Mouse (Mus musculus) adrenal gland, adult (tissue): Measurements from ENCODE around the gene Sipa1l2.

Source experiments
- DNase-seq, 2 experiments: peaks; one replicate each; pipeline ENCODE4 v3.0.0; 2022 to 2023; ENCODE audit warnings: low spot score in 1 of 2; ENCODE audit not compliant: inconsistent age in 2 of 2

The Sipa1l2 gene

GRCm38 (mm10) chr8:125584276-125584675 is 14.7 kb upstream of the Sipa1l2 start:
- DNase-seq = peak in 1 of 2 experiments; percentile 8

DNA sequence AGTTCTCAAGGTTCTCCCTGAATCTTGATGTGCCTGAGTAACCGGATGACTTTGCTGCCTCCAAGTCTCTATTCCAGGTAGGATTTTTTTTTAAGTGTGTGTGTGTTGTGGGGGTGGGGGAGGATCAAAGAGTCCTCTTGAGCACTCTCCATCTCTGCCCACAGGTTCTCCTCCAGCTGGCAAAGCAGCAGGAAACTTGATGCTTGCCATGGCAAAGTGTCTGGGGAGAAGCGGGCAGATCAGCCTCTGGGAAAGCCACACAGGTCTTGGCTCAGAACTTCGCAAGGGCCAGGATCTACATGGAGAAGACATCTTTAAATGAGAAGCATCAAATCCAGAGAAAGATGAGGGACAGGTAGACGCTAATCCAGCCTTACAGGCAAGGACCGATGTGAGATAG is 10.8 kb upstream of the Sipa1l2 start:
- no peak for DNase-seq

DNA sequence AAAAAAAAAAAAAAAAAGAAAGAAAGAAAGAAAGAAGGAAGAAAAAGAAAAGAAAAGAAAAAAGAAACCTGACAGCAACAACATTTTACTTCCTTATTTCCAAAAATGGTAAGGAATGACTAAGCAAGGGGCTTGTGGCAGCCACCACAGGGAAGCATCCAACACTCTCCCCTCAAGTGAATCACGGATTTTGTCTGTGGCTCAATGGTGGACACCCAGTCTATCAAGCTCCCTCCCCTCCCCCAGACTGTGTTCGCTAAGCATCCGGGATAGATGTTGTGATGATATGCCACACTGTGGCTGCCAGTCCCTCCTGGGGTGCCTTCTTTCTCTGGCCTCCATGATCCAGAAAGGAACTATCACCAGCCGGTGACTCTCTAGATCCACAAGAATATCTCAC is 6.5 kb upstream of the Sipa1l2 start:
- DNase-seq = no peak

GRCm38 (mm10) chr8:125574280-125574679 is 4.7 kb upstream of the Sipa1l2 start:
- DNase-seq = peak in 1 of 2 experiments; percentile 80

DNA sequence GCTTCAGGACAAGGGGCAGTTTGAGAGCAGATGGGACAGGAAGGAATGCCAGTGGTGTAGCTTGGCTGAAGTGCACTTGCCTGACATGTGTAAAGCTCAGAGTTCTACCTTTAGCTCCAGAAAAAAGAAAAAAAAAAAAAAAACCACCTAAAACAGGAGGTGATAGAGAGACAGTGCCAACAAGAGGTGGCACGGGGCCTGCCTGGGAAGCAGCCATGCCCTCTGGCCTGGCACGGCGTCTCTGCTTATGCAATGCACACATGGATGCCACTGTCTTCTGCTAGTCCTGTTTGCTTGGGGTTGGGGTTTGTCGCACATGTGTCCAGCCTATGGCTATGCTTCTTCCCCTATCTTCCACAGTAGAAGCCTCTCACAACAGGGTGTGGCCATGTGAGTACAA is 2.6 kb upstream of the Sipa1l2 start:
- DNase-seq = peak in 1 of 2 experiments; percentile 60

GRCm38 (mm10) chr8:125570835-125571465 is 1.3 kb upstream of the Sipa1l2 start:
- peak; percentile 18 to 67 for DNase-seq

DNA sequence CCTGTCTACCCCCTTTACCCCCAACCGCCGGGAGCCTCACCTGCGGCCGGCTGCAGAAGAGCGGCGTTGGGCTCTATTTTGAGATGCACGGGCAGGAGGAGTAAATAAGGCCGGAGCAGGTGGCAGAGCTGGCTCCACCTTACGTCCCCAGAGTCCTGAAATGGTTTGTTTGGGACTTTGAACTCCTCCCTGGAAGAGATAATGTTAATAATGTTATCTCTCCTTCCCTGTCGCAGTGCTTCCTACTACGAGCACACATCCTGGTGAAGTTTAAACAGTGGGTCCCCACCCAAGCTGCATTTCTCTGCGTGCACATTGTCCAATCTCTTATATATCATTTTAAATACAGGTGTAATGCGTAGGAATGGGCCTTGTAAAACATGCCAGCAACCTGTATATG is 781 bp upstream of the Sipa1l2 start:
- no peak for DNase-seq

- peak; percentile 68 to 89 for DNase-seq
Observed at GRCm38 (mm10) chr8:125568851-125569532, 616 bp downstream of the Sipa1l2 start.

- DNase-seq = peak; percentile 75 to 90
Observed at GRCm38 (mm10) chr8:125568421-125568850, 1.2 kb downstream of the Sipa1l2 start.

DNA sequence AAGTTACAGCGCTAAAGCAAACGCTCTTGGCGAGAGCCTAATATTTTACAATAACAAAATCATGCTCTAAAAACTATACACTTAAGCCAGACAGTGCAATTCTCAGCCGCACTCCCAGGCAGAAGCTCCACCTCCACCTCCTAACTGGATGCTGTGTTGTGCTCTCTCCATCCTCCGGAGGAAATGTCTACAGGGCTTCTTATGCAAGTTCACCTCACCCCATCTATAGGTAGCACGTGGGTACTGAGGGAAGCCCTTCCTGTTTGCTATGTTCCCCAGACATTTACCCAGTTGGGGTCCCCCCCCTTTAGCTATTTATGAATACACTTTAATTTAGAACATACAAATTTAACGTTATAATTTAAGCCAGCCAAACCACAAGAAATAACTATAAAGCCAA is 2.0 kb downstream of the Sipa1l2 start:
- peak; percentile 21 to 63 for DNase-seq

DNA sequence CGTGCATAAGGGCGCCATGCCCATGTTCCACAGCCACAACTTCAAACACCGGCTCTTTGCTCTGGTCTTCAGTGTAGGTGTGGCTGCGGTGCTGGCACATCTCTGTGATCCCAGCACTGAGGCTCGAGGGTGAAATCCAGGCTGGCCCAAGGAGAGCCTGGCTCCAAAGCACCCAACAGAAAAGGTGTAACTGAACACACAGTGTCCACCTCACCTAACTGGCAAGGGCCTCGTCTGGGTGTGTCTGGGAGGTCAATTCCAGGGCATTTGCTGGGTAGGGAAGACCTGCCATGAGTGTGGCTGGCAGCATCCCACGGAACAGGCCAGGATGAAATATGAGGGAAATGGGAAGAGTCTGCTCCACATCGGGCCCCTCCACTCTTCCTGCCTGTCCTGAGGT is 6.7 kb downstream of the Sipa1l2 start:
- no peak for DNase-seq

- DNase-seq = peak; percentile 67 to 82
Observed at GRCm38 (mm10) chr8:125560825-125561490, 8.7 kb downstream of the Sipa1l2 start.

DNA sequence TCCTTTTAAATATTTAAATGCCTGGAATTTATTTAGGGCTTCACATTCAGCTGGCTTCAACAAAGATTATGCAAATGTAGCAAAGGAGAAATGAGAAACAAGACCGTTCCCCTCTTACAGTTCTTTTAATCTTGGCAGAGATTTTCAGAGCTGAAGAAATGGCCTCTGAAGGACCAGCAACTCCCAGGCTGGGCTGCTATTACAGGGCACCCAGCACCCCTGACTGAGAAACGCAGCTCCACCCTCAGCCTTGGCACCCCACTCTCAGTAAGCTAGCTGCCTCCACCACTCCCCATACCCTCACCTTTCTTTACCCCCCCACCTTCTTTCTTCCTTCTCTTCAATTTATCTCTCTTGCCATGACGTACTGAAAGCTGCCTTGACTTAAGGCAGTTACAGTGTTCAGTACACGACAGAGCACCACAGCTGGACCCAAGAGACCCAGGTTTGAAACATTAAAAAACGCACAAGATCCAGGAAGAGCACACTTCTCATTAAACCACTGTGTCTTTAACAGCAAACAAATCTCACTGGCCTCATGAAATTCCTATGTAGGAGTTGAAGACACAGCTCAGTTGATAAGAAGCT is 10.4 kb downstream of the Sipa1l2 start:
- no peak for DNase-seq

- DNase-seq = peak; percentile 89 to 96
Observed at GRCm38 (mm10) chr8:125558109-125559065, 11.2 kb downstream of the Sipa1l2 start.

DNA sequence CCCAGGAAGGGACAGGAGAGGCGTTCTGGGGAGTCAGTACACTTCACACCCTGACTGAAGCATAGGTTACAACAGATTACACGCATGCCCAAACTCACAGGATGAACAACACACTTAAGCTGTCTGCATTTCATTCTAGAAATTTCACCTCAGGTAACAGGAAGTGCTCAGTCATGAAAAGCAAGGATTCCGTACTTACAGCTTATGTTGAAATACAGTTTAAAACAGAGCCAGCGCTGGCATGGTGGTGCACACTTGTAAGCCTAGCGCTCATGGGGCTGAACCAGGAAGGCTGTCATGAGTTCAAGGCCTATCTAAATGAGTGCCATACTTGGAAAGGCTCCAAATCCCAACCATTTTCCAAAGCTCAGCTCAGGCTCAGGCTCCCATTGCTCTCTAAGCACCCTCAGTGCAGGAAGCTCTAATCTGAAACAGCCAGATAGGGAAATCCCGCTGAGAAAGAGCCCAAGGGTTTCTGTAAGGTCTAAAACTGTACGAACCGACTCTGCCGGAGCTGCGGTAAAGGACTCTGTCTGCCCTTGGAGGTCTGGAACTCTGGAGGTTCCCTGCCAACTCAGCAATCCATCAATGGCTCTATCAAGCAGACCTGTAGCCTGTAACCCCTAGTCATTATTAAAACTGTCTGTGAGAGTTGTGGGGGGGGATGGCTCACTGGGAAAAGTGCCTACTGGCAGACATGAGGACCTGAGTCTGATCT is 12.1 kb downstream of the Sipa1l2 start:
- DNase-seq = peak; percentile 74 to 90

GRCm38 (mm10) chr8:125556706-125557105 is 12.9 kb downstream of the Sipa1l2 start:
- peak in 1 of 2 experiments; percentile 69 for DNase-seq

- no peak for DNase-seq
Observed at GRCm38 (mm10) chr8:125550567-125550966, 19.0 kb downstream of the Sipa1l2 start.

DNA sequence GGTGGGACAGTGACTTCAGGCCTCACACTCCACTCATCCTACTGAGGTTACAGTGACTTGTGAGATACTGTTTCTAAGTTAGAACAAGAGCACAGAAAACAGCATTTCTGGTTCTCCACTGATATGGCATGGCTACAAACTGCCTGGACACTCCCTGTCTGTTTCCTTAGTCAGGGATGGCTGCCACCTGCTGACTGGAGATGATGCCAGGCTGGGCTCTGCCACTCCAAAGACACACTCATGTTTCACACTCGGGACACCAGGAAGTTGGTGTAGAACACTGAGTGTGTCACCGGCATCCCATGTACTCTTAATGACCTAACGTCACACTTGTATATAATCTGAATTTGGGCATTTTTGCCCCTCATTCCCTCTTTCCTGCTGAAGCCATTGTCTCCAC is 22.3 kb downstream of the Sipa1l2 start:
- DNase-seq = peak in 1 of 2 experiments; percentile 60

- DNase-seq = no peak
Observed at GRCm38 (mm10) chr8:125545866-125546265, 23.7 kb downstream of the Sipa1l2 start.
